Mouse (Mus musculus) naive thymus-derived CD4-positive, alpha-beta T cell, adult 2 months (primary cell): ENCODE data around the gene Casp2.

ENCODE experiments used
- DNase-seq: peaks from one replicate; pipeline ENCODE4 v3.0.0-alpha.2; 2011; ENCODE audit warnings: low read depth

The Casp2 gene

DNA sequence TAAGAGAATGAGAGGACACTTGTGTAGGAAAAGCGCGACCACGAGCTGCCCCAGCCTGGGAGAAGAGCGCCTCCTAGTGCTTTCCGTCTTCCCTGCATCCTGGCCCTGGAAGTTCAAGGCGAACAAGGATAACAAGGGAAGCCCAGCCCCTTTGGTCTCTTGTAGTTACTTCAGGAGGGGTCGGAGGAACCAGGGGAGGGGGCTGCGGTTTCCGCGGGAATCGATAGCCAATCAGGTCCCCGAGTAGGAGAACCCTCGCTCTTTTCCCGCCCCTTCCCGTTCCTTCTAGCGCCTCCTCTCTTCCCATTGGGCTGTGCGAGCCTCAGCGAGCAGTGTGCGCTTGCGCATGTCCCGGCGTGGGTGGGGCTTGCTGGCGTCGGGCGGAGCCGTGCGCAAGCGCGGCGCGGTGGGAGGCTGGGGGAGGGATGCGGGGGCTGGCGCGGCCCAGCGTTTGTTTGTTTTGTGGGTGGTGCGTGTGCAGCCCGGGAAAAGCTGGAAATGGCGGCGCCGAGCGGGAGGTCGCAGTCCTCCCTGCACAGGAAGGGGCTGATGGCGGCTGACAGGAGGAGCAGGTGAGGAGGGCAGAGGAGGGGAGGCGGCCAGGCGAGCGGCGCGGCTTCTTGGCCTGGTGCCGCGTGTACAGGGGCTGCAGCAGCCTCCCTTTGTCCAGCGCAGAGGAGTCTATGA is at the start of gene Casp2:
Gene Casp2 (plus strand): TSS at position 360 of the 687 bp plus-strand sequence.
- peak; percentile 98 for DNase-seq

DNA sequence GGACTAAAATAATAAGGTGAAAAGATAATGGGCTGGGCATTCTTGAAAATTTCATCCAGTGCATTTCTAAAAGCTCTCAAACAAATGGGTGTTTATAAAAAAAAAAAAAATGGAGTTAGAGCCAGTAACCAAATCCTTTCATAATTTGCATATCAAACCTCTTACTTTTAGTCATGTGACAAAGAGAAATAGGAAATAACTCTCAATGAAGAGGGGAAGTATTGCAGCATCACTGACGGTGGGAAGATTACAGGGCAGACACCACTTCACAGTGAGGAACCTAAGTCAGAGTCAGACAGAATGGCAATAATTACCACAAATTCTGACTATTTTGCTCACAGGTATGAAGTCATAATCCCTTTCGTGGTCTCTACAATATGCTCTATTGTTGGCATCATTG is 49.8 kb upstream of the Casp2 start, which contains the start of gene Tas2r144:
Gene Tas2r144 (plus strand): TSS at position 301 of the 400 bp plus-strand sequence.
- DNase-seq: no peak

DNA sequence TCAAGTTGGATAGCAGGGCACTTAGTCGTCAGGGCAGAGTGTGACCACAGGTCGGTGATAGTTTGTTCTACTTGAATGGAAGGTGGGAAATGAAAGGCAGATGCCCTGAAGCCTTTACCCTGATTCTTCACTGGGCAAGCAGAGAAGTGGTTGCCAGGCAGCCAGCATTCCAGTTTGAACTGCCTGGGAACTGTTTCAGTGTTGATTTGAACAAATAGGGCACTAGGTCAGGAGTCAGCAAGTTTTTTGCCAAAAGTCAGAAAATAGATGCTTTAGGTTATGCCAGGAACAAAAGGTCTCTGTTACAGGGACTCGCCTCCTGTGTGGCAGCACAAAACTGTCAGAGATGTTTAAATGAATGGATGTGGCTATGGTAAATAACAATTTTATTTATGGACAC is 42.5 kb upstream of the Casp2 start:
- no peak for DNase-seq

DNA sequence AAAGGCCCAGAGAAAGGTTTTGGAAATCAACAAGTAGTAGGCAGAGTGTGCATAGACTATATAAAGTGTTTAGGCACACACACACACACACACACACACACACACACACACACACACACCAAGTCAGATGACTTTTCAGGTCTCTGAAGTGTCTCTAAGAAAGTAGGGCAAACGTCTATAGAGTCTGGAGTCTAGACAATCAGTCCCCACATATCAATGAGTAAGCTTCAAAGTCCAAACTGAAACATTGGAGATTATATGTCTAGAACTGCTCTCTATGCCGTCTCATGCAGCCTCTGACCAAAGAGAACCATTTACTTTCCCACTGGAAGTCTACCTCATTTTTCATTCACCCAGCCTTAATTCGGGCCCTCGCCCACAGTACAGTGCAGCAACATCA is 39.7 kb upstream of the Casp2 start:
- no peak for DNase-seq

DNA sequence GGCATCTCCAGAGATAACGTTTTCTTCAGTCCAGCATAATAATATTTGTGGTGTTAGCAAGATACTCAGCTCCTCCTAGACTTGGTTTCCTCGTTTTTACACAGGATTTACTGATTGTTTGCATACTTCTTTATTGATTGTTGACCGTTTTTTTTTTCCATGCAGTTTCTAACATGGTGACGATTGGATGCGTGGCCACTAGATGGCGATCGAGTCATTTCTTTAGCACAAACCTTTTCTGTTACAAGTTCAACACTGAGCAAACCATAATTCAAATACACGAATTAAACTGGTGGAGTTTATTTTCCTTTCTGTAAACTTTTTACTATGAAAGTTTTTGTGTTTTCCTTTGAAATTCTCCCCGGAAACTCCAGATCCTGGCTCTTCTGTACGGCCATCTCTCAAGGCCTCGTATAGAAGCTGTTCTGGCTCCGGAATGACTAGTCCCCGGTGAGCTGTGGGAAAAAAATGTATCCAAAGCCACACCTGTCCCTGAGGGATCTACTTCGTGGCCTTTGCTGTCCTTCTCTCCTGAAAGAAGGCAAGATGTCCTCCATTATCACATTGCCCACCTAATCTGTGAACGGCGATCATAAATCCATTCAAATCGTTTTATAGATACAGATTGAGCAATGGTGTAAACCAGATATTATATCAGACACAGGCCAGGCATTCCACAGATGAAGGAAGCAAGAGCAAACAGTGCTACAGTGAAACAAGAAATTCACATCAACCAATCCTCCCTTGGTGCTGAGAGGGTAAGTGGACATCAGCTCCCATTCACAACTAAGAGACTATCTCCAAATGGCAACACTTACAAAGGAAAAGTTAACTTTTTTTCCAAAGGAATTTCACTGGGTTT is 37.3 kb upstream of the Casp2 start:
- DNase-seq: peak; percentile 89

DNA sequence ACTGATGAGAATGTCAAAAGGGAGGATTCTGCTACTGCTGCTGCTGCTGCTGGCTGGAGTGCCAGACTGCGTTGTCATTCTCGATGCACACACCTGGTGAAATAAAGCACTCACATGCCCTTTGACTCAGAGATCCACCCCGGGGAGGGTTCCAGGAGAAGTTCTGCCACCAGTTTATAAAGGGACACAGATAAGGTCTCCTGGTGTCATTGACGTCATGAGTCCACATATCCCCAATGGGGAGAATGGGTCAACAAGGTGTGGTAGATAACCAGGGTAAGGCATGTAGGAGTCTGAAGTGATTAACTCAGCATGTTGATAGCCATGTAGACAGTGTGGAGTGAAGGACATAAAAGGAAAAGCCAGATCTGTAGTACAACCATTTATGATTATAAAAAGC is 35.2 kb upstream of the Casp2 start:
- no peak for DNase-seq

DNA sequence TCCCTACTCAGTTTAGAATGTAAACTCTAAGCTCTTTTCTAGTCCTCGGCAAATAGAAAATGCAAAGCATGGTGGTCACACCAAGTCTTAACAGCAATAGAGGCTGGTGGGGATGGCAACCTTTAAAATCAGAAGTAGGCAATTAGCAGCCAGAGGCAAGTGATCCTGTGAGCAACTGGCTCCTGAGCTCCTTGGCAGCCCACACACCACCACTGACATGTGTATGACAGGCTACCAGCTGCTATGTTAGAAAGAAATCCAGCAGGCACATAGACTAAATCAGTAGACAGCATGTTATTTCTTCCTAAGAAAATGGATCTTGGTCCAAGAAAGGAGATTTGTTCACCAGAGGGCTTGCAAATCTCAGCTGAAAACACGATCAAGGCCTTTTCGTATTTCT is 33.6 kb upstream of the Casp2 start:
- DNase-seq: no peak

DNA sequence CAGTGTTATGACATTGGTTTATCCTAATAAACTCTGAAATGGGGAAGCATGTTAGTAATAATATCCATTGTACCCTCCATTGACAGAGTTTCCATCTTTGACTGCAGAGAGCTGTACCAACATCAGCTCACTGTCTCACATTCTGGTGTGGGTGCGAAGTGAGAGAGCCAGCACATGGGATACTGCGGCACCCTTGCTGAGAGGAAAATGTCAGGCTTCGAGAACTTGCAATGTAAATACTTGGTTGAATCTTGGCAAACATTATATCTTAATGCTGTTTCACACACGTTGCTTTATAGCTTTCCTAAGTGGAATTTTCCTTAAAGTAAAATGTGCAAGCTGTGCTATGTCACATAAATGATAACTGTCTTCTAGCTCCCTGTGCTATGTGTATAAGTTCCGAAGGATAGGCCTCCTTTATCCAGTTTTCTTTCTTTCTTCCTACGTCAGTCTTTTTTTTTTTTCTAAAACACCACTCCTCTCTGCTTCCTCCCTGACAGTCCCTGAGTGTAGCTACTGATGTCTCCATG is 27.4 kb upstream of the Casp2 start:
- DNase-seq: no peak

DNA sequence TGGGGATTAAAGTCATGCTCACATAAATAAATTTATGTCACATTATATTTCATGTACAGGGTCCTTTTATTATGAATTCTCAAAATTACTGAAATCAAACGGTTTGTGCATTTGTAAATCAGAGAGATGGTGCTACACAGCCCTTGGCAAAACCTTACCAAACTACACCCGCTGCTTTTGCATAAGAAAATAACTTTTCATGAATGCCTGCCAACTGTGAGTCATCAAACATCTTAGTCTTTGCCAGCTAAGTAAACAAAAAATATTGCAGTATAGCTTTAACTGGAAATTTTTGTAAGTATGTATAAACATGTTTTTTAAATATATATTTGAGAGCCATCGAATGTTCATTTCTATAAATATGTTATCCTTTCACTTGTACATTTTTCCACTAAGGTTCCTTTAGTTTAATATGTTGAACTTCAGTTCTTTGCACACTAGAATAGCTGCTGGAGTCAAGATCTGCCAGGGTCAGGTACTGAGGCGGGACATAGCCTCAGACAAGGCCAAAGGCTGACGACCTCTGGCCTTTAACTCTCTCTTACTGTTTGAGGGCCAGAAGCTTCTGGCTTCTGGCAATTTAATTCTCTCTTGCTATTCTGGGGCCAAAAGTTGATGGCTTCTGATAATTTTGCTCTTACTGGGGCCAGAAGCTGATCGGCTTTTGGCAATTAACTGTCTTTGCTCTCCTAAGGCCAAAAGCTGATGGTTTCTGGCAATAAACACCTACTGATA is 23.3 kb upstream of the Casp2 start:
- no peak for DNase-seq

DNA sequence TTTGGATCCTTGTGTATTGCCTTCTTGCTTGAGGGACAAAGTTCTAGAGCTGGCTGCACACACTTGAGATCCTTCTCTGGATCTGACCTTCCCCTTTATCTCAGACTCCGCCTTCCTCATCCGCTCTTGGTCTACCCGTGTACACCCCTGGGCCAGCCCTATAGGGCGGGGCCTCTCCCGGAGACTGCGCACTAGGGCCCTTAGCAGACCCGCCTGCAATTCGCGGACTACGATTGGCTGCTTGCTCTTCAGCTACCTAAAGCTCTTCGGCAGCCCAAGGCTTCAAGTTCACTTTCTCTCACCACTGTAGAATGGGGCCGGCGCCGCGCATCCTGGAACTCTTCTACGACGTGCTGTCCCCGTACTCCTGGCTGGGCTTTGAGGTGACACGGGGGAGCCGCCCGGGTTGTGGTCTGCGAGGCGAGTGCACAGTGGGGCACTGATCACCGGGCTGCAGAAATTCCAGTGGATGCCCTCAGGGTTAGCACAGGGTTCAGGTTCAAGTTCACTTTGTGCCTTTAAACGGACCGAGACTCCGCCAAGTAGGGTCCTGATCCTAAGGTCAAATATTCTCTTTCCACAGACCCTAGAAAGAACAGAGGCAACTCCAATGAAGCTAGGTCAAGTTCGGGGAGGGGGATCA is 19.0 kb upstream of the Casp2 start, which contains the start of gene Gstk1:
Gene Gstk1 (plus strand): TSS at position 225 of the 643 bp plus-strand sequence.
- DNase-seq: peak; percentile 92

DNA sequence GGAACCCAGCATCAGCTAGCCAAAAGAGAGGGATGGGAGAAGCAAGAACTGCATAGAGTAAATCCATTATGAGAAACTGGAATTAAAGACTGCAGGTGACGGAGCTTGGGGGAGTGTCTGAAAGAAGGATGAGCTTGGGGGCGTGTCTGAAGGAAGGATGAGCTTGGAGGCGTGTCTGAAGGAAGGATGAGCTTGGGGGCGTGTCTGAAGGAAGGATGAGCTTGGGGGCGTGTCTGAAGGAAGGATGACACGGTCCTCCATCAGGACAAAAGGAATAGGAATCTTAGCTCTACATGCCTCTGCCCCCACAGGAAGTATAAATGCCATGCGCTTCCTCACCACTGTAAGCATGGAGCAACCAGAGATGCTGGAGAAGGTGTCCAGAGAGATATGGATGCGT is 17.6 kb upstream of the Casp2 start:
- DNase-seq: no peak

DNA sequence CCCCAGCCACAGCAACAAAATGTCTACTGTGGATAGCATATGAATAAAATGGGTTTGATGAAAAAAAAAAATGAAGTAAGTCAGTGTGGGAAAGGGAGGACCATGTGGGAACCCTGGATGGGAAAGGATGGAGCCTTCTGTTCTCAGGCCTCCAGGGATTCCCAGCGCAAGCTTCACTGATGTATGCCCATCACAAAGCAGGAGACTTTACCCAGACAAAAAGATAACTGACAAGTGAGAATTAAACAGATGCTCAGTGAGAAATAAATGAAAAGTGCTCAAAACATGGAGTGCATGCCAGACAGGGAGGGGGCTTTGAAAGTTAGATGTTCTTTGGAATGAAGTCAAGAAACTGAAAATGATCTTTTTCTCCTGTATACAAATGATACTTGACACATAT is 16.8 kb upstream of the Casp2 start:
- DNase-seq: no peak

DNA sequence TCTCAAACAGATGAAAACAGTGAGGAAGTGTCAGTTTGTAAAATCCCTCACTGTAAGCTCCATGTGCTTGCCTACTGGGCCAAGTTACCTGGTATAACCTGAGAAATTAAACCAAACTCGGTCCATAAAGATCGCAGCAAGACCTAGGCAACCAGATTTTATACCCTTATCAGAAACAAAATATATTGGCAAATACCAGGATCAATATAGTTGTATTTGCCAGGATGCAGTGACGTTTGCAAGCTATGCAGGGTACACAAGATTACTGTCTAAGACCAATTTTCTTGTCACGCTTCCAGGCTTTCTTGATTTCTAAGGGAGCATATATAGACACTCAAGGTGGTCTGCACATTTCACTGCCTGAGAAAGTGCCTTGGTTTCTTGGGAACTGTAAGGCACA is 13.0 kb upstream of the Casp2 start:
- DNase-seq: no peak

DNA sequence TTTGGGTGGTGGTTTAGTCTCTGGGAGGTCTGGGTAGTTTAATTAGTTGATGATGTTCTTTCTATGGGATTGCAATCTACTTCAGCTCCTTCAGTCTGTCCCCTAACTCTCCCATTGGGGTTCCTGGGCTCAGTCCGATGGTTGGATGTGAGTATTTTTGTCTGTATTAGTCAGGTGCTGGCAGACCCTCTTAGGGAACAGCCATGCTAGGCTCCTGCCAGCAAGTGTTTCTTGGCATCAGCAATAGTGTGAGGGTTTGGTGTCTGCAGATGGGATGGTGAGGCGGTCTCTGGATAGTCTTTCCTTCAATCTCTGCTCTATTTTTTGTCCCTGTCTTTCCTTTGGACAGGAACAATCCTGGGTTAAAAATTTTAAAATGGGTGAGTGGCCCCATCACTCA is 11.7 kb upstream of the Casp2 start:
- no peak for DNase-seq

DNA sequence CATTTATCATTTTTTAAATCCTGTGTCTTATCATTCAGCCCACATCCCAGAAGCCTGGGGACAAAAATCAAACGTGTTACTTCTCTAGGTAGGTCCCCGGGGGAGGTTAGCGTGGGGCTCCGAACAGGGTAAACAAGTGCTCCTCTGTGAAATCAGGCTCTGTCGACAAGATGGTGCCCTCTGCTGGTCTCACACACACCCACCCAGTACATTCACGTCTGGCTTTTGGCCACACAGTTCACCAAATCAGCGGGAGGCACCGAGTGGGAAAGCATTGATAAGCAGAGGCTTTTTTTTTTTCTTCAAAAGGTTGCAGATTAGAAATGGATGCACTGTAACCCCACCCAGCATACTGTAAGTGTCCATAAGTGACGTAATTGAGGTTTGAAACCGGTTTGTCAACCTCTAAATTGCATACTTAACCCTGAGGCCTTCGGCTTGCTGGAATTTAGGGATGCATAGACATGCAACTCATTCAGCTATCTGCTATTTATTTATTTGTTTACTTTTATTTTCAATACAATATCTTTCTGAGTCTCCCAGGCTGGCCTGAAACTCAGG is 7.4 kb upstream of the Casp2 start:
- peak; percentile 81 for DNase-seq

DNA sequence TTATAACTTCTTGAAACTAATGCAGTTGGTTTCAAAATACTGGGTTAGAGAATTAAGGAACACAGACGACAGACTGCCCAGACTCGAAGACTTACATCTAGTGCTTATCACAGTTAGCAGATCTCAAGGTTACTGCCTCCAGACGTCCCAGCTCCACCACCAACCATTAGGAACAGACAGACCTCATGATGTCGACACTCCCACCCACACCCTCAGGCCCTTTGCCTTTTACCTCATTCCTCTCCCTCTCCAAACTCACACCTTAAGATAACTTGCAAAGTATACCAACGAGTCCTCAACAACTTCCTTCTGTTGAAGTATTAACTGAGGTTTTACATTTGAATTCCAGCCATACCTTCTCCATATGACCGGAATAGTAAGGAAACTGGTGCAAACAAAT is 4.4 kb upstream of the Casp2 start:
- DNase-seq: no peak

DNA sequence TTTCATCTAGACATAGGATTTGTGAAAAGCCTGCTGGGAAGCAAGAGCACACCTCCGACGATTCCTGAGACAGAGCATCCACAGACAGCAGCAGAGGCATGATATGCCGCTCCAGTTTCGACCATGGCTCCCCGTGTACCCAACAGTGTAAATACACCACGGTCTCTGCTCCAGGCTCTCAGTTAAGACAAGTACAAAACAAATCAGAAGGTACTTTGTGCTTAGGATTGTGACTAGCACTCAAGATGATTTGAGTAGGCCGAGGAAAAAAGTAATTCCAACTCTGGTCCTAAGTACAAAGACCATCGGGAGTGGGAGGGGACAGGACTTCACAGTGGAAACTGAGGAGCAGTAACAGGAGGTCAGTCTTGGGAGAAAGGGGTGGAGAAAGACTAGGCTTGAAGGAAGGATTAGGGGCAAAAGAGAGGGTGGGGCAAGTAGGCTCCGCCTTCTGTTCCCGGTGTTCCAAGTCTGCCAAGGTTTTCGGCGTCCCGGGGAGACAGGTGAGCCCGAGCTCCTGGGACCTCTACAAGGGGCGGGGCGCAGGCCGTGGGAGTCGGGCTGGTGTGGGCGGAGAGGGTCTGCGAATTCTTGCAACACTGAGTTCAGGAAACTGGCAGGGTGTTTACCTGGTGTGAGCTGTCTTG is 3.1 kb upstream of the Casp2 start, which contains the start of gene Tmem139:
Gene Tmem139 (plus strand): TSS at position 447 of the 647 bp plus-strand sequence.
- DNase-seq: no peak

DNA sequence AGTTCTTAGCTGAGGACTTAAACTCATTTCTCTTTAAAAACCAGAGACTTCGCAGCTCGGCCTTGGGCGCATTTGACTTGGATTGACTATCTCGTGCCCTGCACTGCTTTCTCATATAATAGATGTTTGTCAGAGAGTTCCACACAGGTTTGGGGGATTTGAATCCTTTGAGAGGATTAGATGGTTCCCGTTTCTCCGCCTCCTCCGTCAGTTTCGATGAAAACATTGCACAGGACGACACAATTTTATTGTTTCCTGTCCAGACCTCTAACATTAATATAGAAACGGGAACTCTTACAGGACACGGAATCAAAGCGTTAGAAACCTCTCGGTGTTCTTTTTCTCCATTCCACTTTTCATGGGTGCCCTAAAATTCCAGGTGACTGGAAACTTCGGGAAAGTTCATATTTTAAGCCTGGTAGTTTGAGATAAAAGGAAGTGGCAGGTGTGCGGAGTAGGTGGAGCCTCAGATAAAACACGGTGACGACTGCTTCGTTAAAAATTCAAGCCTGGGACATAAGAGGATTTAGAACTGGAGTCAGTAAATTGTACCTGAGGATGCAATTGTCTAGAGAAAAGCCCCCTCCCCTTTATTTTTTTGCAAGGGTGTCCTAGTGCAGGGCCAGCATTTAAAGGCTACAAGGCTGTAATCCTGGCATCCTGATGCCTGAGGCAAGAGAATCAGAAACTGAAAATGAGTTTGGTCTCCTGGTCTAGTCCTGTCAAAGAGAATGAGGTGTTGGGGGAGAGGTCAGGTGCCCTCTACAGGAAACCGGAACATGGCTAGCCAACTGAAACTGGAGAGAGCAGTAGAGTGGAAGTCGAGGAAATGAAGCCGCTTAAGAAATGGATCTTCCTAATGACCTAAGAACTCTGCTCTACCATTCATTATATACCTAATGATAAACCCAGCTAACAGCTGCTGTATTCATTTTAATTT is 876 bp downstream of the Casp2 start:
- DNase-seq: peak; percentile 68

DNA sequence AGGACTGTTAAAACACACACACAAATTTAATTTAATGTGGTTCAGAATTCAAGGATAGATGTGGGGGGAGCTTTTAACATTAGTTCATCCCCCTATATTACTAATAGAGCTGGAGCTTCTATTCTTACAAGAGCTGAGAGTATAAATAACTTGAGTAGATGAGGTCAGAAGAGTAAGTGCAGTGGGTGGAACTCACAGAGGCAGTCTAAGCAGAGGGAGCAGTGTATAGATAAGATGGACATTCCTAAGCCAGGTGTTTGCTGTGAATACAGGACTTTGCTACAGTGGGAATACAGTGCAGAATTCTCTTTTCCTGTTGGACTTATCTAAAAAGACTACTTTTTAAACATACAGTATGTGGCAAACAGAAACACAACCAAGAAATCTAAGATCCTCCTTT is 6.0 kb downstream of the Casp2 start:
- no peak for DNase-seq

DNA sequence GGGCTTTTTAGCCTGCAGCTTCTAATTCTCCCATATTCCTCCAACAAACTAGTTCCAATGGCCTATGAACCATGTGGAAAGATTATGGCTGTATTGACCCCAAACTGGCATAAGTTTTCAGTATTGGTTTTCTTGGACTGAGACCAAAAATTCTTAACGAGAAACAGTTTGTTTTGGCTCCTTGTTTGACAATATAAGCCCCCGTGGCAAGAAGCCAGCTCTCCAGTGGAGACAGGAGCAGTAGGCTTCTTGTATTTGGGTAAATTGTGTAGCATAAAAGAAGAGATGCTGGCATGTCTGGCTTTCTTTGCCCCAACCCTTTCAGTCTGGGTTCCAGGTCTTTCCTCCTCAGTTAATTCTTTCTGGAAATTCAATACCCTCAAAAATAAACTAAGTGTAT is 11.4 kb downstream of the Casp2 start:
- no peak for DNase-seq
